ENCODE assay signal across 14 mouse cellular contexts in genomic region chr4:98086976-98087375, GRCm38 (mm10).
A peak's percentile ranks its signal among the peaks of the same experiment; 100 is the strongest.
DNase-seq lines count a peak whose midpoint lies in the region; ATAC-seq and TF ChIP-seq lines count a peak whose summit lies in the region.
"Had no signal": no experiment of that assay in that cellular context is flagged by ENCODE, and none has a peak within 500 bp of the region (broad histone marks: within the 10 kb centered on the region; RNA-seq: fewer than 3 reads in every experiment).

No protein-coding gene starts in this region.

- ATAC-seq in lung, embryonic 14.5 days (ENCODE audit: insufficient read depth) = peak; percentile 16; the same call in 1 of the 2 replicates
- peak; percentile 82 for ATAC-seq in kidney, embryonic 16.5 days (ENCODE audit: low FRiP score, low TSS enrichment)
- ATAC-seq: forebrain, embryonic 15.5 days had no signal

- H3K9ac ChIP-seq in lung, embryonic 14.5 days = no peak overlapping the region
- no peak overlapping the region for H3K9ac ChIP-seq in kidney, embryonic 16.5 days (replicated peaks; ENCODE audit: low read length)
- H3K9ac ChIP-seq: forebrain, embryonic 15.5 days; hindbrain, embryonic 14.5 days; liver, embryonic 14.5 days; midbrain, embryonic 12.5 days had no signal

- no peaks in the 10 kb centered on the region for H3K9me3 ChIP-seq in lung, embryonic 14.5 days (ENCODE audit: low read depth, low read length)
- H3K9me3 ChIP-seq in kidney, embryonic 16.5 days (ENCODE audit: low read length) = no peaks in the 10 kb centered on the region
- H3K9me3 ChIP-seq: forebrain, embryonic 15.5 days; midbrain, embryonic 12.5 days had no signal

- intact Hi-C loops in heart, postnatal 36 days (cut with DNase I) = loop anchor here (5.0 kb wide), 1 partner anchor 35 kb away; no protein-coding TSS in a partner anchor

- no peak for TF ChIP-seq CTCF in lung, embryonic 14.5 days (IDR thresholded peaks at IDR 0.05; ENCODE audit: low read depth)
- no peak for TF ChIP-seq CTCF in lung, adult 2 months (IDR thresholded peaks at IDR 0.05; ENCODE audit: insufficient read depth, low read length)

- WGBS in lung, embryonic 14.5 days = 54% methylated on average over 4 of the region's 4 CpGs
- 41% methylated on average over 4 of the region's 4 CpGs for WGBS in lung, adult 2 months
- 40% methylated on average over 4 of the region's 4 CpGs for WGBS in kidney, embryonic 16.5 days

- no peak for TF ChIP-seq POLR2A in lung, adult 2 months (IDR thresholded peaks at IDR 0.05; ENCODE audit: borderline replicate concordance, extremely low read depth, low read depth, low read length)

- DNase-seq in heart, adult 11 months = peak; percentile 96
- DNase-seq in heart, postnatal 36 days = no peak
- DNase-seq in lung, embryonic 14.5 days = no peak
- no peak for DNase-seq in lung, adult 2 months
- DNase-seq in lung, postnatal 10 days = peak; percentile 47
- no peak for DNase-seq in left cerebral cortex, adult 8-10 months (ENCODE audit: low spot score in 2 of 2)
- no peak for DNase-seq in adrenal gland, postnatal 25 days
- DNase-seq: adrenal gland, postnatal 10 days; gastrocnemius, postnatal 25 days had no signal

- no peak overlapping the region for H3K4me3 ChIP-seq in lung, embryonic 14.5 days (ENCODE audit: low read depth, low read length)
- no peak overlapping the region for H3K4me3 ChIP-seq in lung, adult 2 months (replicated peaks; ENCODE audit: extremely low read depth, low read depth, low read length)
- H3K4me3 ChIP-seq in kidney, embryonic 16.5 days (ENCODE audit: low read length) = no peak overlapping the region
- H3K4me3 ChIP-seq: forebrain, embryonic 15.5 days; midbrain, embryonic 12.5 days had no signal

- no peak overlapping the region for H3K27ac ChIP-seq in lung, embryonic 14.5 days (ENCODE audit: low read depth)
- peak overlapping the region; percentile 48; the same call in 1 of the 2 replicates for H3K27ac ChIP-seq in kidney, embryonic 16.5 days (ENCODE audit: low read length)
- H3K27ac ChIP-seq: forebrain, embryonic 15.5 days; hindbrain, embryonic 14.5 days; liver, embryonic 14.5 days; midbrain, embryonic 12.5 days had no signal

- peaks cover 14% of the 10 kb centered on the region; the same call in 1 of the 2 replicates for H3K36me3 ChIP-seq in lung, embryonic 14.5 days (ENCODE audit: insufficient read depth)
- H3K36me3 ChIP-seq in kidney, embryonic 16.5 days (ENCODE audit: insufficient read depth, low read length) = no peaks in the 10 kb centered on the region
- H3K36me3 ChIP-seq: midbrain, embryonic 12.5 days had no signal

- H3K4me2 ChIP-seq in lung, embryonic 14.5 days = no peak overlapping the region
- no peak overlapping the region for H3K4me2 ChIP-seq in kidney, embryonic 16.5 days (replicated peaks; ENCODE audit: low read depth, low read length)
- H3K4me2 ChIP-seq: forebrain, embryonic 15.5 days; hindbrain, embryonic 14.5 days; midbrain, embryonic 12.5 days had no signal

- no peaks in the 10 kb centered on the region for H3K27me3 ChIP-seq in lung, embryonic 14.5 days (ENCODE audit: insufficient read depth, low read length)
- H3K27me3 ChIP-seq in kidney, embryonic 16.5 days (ENCODE audit: insufficient read depth, low read length) = no peaks in the 10 kb centered on the region
- H3K27me3 ChIP-seq: forebrain, embryonic 15.5 days had no signal

- H3K4me1 ChIP-seq in lung, embryonic 14.5 days (ENCODE audit: insufficient read depth) = peaks cover 18% of the 10 kb centered on the region
- peaks cover 22% of the 10 kb centered on the region for H3K4me1 ChIP-seq in lung, adult 2 months (ENCODE audit: control insufficient read depth, insufficient read depth, low read length)
- H3K4me1 ChIP-seq in kidney, embryonic 16.5 days (ENCODE audit: insufficient read depth, low read length) = peaks cover 23% of the 10 kb centered on the region
- H3K4me1 ChIP-seq: forebrain, embryonic 15.5 days had no signal

Comparison
In these comparisons a context has a peak if more than half of its experiments do, and no peak if none do; other contexts are left out.
1. DNase-seq: peak in heart, adult 11 months (single experiment) and lung, postnatal 10 days (single experiment); none in heart, postnatal 36 days (0 of 2), lung, embryonic 14.5 days (single experiment), lung, adult 2 months (single experiment), left cerebral cortex, adult 8-10 months (0 of 2) and adrenal gland, postnatal 25 days (single experiment).